Mouse (Mus musculus): ENCODE results near the gene Usp6nl. TPM values are rescaled to one million over a fixed set of nuclear protein-coding genes. Genes with fewer than 3 reads are reported as not detected.

Usp6nl gene
- total and polyA plus RNA-seq, 2 experiments from 2014 or later = 7.8 to 16.8 TPM

- H3K27me3 ChIP-seq (ENCODE audit: insufficient read depth, low read length) = no peaks in the 10 kb centered on the region
- H3K9me3 ChIP-seq (ENCODE audit: low read length) = no peaks in the 10 kb centered on the region
- no peaks in the 10 kb centered on the region for H3K4me1 ChIP-seq (ENCODE audit: insufficient read depth, low read length)
- no peak overlapping the region for H3K4me3 ChIP-seq (ENCODE audit: low read length)
- ATAC-seq = no peak
- no peaks in the 10 kb centered on the region for H3K36me3 ChIP-seq (ENCODE audit: insufficient read depth, low read length)
- TF ChIP-seq CTCF (IDR thresholded peaks at IDR 0.05; ENCODE audit: low read depth) = no peak
- no peak overlapping the region for H3K4me2 ChIP-seq (ENCODE audit: low read depth, low read length)
- no peak for DNase-seq (ENCODE audit: low spot score)
- no peak overlapping the region for H3K27ac ChIP-seq
- H3K9ac ChIP-seq (replicated peaks; ENCODE audit: low read length) = no peak overlapping the region
- 100% methylated on average over 1 of the region's 1 CpGs for WGBS
These were observed 36.7 kb upstream of the Usp6nl start for GRCm38 (mm10) chr2:6285794-6286193.

GRCm38 (mm10) chr2:6293825-6294444 lies 28.5 kb upstream of the Usp6nl start:
- Histone ChIP-seq H3K9ac (replicated peaks; ENCODE audit: low read length) (no peak overlapping the region), H3K4me1 (ENCODE audit: insufficient read depth, low read length) (no peaks in the 10 kb centered on the region; the same call in 1 of the 2 replicates), H3K27ac (no peak overlapping the region), H3K4me2 (ENCODE audit: low read depth, low read length) (no peak overlapping the region), H3K4me3 (ENCODE audit: low read length) (no peak overlapping the region), H3K36me3 (ENCODE audit: insufficient read depth, low read length) (no peaks in the 10 kb centered on the region), H3K9me3 (ENCODE audit: low read length) (no peaks in the 10 kb centered on the region), H3K27me3 (ENCODE audit: insufficient read depth, low read length) (no peaks in the 10 kb centered on the region)
- TF ChIP-seq CTCF (IDR thresholded peaks at IDR 0.05; ENCODE audit: low read depth) = no peak
- ATAC-seq = no peak
- WGBS = 67% methylated on average over 11 of the region's 11 CpGs
- DNase-seq (ENCODE audit: low spot score) = no peak

GRCm38 (mm10) chr2:6294993-6295628 lies 27.4 kb upstream of the Usp6nl start:
- no peaks in the 10 kb centered on the region; the same call in 1 of the 2 replicates for H3K4me1 ChIP-seq (ENCODE audit: insufficient read depth, low read length)
- H3K9me3 ChIP-seq (ENCODE audit: low read length) = no peaks in the 10 kb centered on the region
- no peak overlapping the region for H3K9ac ChIP-seq (replicated peaks; ENCODE audit: low read length)
- no peaks in the 10 kb centered on the region for H3K27me3 ChIP-seq (ENCODE audit: insufficient read depth, low read length)
- H3K4me2 ChIP-seq (ENCODE audit: low read depth, low read length) = no peak overlapping the region
- H3K4me3 ChIP-seq (ENCODE audit: low read length) = no peak overlapping the region
- no peak for DNase-seq (ENCODE audit: low spot score)
- WGBS = 74% methylated on average over 7 of the region's 7 CpGs
- H3K27ac ChIP-seq = no peak overlapping the region
- H3K36me3 ChIP-seq (ENCODE audit: insufficient read depth, low read length) = no peaks in the 10 kb centered on the region
- no peak for TF ChIP-seq CTCF (IDR thresholded peaks at IDR 0.05; ENCODE audit: low read depth)
- ATAC-seq = no peak

- TF ChIP-seq CTCF (IDR thresholded peaks at IDR 0.05; ENCODE audit: low read depth) = no peak
- no peak for ATAC-seq
- whole genome bisulfite sequencing = 96% methylated on average over 4 of the region's 4 CpGs
These were observed 17.7 kb upstream of the Usp6nl start for GRCm38 (mm10) chr2:6304768-6305167.

GRCm38 (mm10) chr2:6306861-6307260 lies 15.6 kb upstream of the Usp6nl start:
- Histone ChIP-seq H3K27ac (no peak overlapping the region; the same call in 1 of the 2 replicates), H3K9ac (replicated peaks; ENCODE audit: low read length) (no peak overlapping the region), H3K9me3 (ENCODE audit: low read length) (no peaks in the 10 kb centered on the region), H3K4me3 (ENCODE audit: low read length) (no peak overlapping the region), H3K4me1 (ENCODE audit: insufficient read depth, low read length) (no peaks in the 10 kb centered on the region), H3K27me3 (ENCODE audit: insufficient read depth, low read length) (no peaks in the 10 kb centered on the region), H3K4me2 (ENCODE audit: low read depth, low read length) (no peak overlapping the region), H3K36me3 (ENCODE audit: insufficient read depth, low read length) (no peaks in the 10 kb centered on the region)
- WGBS = 42% methylated on average over 3 of the region's 3 CpGs
- DNase-seq (ENCODE audit: low spot score) (no peak), ATAC-seq (no peak)
- TF ChIP-seq CTCF (IDR thresholded peaks at IDR 0.05; ENCODE audit: low read depth) = no peak

More at GRCm38 (mm10) chr2:6304768-6305167, 17.7 kb upstream of the Usp6nl start:
- H3K36me3 ChIP-seq (ENCODE audit: insufficient read depth, low read length) = no peaks in the 10 kb centered on the region
- DNase-seq (ENCODE audit: low spot score) = no peak
- H3K4me2 ChIP-seq (ENCODE audit: low read depth, low read length) = no peak overlapping the region
- H3K4me1 ChIP-seq (ENCODE audit: insufficient read depth, low read length) = no peaks in the 10 kb centered on the region
- H3K27me3 ChIP-seq (ENCODE audit: insufficient read depth, low read length) = no peaks in the 10 kb centered on the region
- H3K9me3 ChIP-seq (ENCODE audit: low read length) = no peaks in the 10 kb centered on the region
- no peak overlapping the region for H3K9ac ChIP-seq (replicated peaks; ENCODE audit: low read length)
- no peak overlapping the region for H3K27ac ChIP-seq
- no peak overlapping the region for H3K4me3 ChIP-seq (ENCODE audit: low read length)

- H3K4me3 ChIP-seq (ENCODE audit: low read length) = no peak overlapping the region
- ATAC-seq (no peak), DNase-seq (ENCODE audit: low spot score) (no peak)
- H3K27ac ChIP-seq = no peak overlapping the region
- H3K4me2 ChIP-seq (ENCODE audit: low read depth, low read length) = no peak overlapping the region
- H3K9me3 ChIP-seq (ENCODE audit: low read length) = no peaks in the 10 kb centered on the region
- no peak overlapping the region for H3K9ac ChIP-seq (replicated peaks; ENCODE audit: low read length)
- H3K27me3 ChIP-seq (ENCODE audit: insufficient read depth, low read length) = no peaks in the 10 kb centered on the region
- no peaks in the 10 kb centered on the region for H3K36me3 ChIP-seq (ENCODE audit: insufficient read depth, low read length)
- WGBS = 84% methylated on average over 6 of the region's 6 CpGs
- TF ChIP-seq CTCF (IDR thresholded peaks at IDR 0.05; ENCODE audit: low read depth) = no peak
- H3K4me1 ChIP-seq (ENCODE audit: insufficient read depth, low read length) = no peaks in the 10 kb centered on the region
These were observed 13.1 kb upstream of the Usp6nl start for GRCm38 (mm10) chr2:6309373-6309821.

GRCm38 (mm10) chr2:6312764-6313163 lies 9.7 kb upstream of the Usp6nl start:
- no peak for TF ChIP-seq CTCF (IDR thresholded peaks at IDR 0.05; ENCODE audit: low read depth)
- ATAC-seq = no peak

More at GRCm38 (mm10) chr2:6312764-6313163, 9.7 kb upstream of the Usp6nl start:
- Histone ChIP-seq H3K4me3 (ENCODE audit: low read length) (no peak overlapping the region), H3K4me1 (ENCODE audit: insufficient read depth, low read length) (no peaks in the 10 kb centered on the region), H3K27me3 (ENCODE audit: insufficient read depth, low read length) (no peaks in the 10 kb centered on the region), H3K4me2 (ENCODE audit: low read depth, low read length) (no peak overlapping the region), H3K9me3 (ENCODE audit: low read length) (no peaks in the 10 kb centered on the region), H3K27ac (no peak overlapping the region), H3K36me3 (ENCODE audit: insufficient read depth, low read length) (no peaks in the 10 kb centered on the region), H3K9ac (replicated peaks; ENCODE audit: low read length) (no peak overlapping the region)
- 91% methylated on average over 10 of the region's 10 CpGs for WGBS
- DNase-seq (ENCODE audit: low spot score) = no peak

All from hindbrain, postnatal 0 days (tissue).